Mouse (Mus musculus): ENCODE results near the gene C5ar2.

GRCm38 (mm10) chr7:16207496-16207895 is 36.5 kb downstream of the C5ar2 start:
- TF ChIP-seq CTCF (IDR thresholded peaks at IDR 0.05; ENCODE audit: borderline replicate concordance, insufficient read depth, low read length) = no peak
- no peak; the same call in 1 of the 2 replicates for TF ChIP-seq POLR2A (IDR thresholded peaks at IDR 0.05; ENCODE audit: low read depth, low read length)

Data from embryonic fibroblast, embryonic 13.5 days (primary cell).